Mouse (Mus musculus) E14TG2a.4 (cell line): ENCODE data around the gene Rbm5.

ENCODE experiments used
- CTCF ChIP-seq: conservative IDR thresholded peaks from 2 replicates; pipeline ENCODE4 v1.5.1; 2014; ENCODE audit warnings: low read length
- NANOG ChIP-seq: IDR thresholded peaks from 2 replicates; pipeline ENCODE4 v1.6.1; 2014; ENCODE audit warnings: borderline replicate concordance, low read length, mixed read lengths

DNA sequence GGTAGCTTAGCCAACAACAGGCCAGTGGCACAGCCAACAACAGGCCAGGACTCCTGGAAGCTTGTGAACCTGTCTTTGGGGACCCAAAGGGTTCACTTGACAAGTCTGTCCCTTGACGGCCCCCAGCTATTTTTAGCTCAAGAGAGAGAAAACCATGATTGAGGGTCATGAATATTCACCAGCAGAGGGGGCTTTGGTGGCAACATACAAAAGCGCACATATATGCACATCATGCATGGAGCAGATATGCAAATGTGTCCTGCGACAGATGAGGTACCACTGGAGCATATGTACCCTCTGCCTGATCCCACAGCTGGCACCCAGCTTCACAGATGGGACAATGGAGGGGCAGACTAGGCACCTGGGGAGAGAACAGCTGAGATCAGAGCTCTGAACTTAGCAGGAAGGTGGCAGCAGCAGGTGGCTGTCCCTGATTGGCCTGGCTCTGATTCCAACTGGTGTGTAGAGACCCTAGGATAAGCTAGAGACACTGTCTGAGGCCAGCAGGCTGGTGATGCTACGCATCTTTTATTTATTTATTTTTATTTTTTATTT, 77.3 kb downstream of the Rbm5 start:
- TF ChIP-seq CTCF: no peak
- TF ChIP-seq NANOG: no peak
